Mouse (Mus musculus) stomach, postnatal 0 days (tissue): ENCODE results near the gene Zfp688.

Experiments used
- CTCF ChIP-seq: IDR thresholded peaks from 2 replicates; pipeline ENCODE4 v1.5.1; 2016; ENCODE audit warnings: antibody characterized with exemption, low read depth, mild to moderate bottlenecking, moderate library complexity
- EP300 ChIP-seq: optimal IDR thresholded peaks from 2 replicates; pipeline ENCODE3; 2016; ENCODE audit warnings: antibody characterized with exemption

GRCm38 (mm10) chr7:127470743-127471645, 49.1 kb upstream of the Zfp688 start:
- no peak; the same call in 1 of the 2 replicates for TF ChIP-seq CTCF
- peak; percentile 88 for TF ChIP-seq EP300
